Comparison of ENCODE assay signal across 8 mouse cellular contexts in genomic region chr17:35236390-35236746, GRCm38 (mm10). TPM values are rescaled to one million over a fixed set of nuclear protein-coding genes. Genes with fewer than 3 reads are reported as not detected.
DNase-seq lines count a peak whose midpoint lies in the region; ATAC-seq and TF ChIP-seq lines count a peak whose summit lies in the region.

No protein-coding gene starts in this region.

- peak; percentile 100 for TF ChIP-seq CTCF in intestine, postnatal 0 days (IDR thresholded peaks at IDR 0.05; ENCODE audit: low read depth)

- H3K4me1 ChIP-seq in embryonic facial prominence, embryonic 10.5 days: peaks cover 46% of the 10 kb centered on the region
- H3K4me1 ChIP-seq in intestine, postnatal 0 days (replicated peaks; ENCODE audit: control insufficient read depth, insufficient read depth, low read length): peaks cover 3% of the 10 kb centered on the region; the same call in 1 of the 2 replicates
- H3K4me1 ChIP-seq in midbrain, embryonic 10.5 days: peaks cover 45% of the 10 kb centered on the region

- peak overlapping the region; percentile 72; the same call in 1 of the 2 replicates for H3K9ac ChIP-seq in intestine, postnatal 0 days (ENCODE audit: low read depth, low read length)

- intact Hi-C loops in left cerebral cortex, postnatal 36 days (cut with DNase I): loop anchor here (2.0 to 10.0 kb wide), 5 partner anchors 72 to 644 kb away; partner anchors contain the start of genes C2, Csnk2b, Ehmt2 and Gpank1

- H3K4me2 ChIP-seq in intestine, postnatal 0 days (replicated peaks; ENCODE audit: low read depth): peak overlapping the region; percentile 84

- H3K9me3 ChIP-seq in embryonic facial prominence, embryonic 10.5 days: no peaks in the 10 kb centered on the region
- no peaks in the 10 kb centered on the region for H3K9me3 ChIP-seq in intestine, postnatal 0 days (ENCODE audit: control insufficient read depth)
- H3K9me3 ChIP-seq in midbrain, embryonic 10.5 days (replicated peaks): no peaks in the 10 kb centered on the region

- H3K36me3 ChIP-seq in embryonic facial prominence, embryonic 10.5 days (replicated peaks): peaks cover 16% of the 10 kb centered on the region
- H3K36me3 ChIP-seq in intestine, postnatal 0 days (ENCODE audit: control insufficient read depth, insufficient read depth): peaks cover 20% of the 10 kb centered on the region
- H3K36me3 ChIP-seq in midbrain, embryonic 10.5 days: peaks cover 16% of the 10 kb centered on the region

- H3K27me3 ChIP-seq in embryonic facial prominence, embryonic 10.5 days (replicated peaks; ENCODE audit: low read depth, poor library complexity, severe bottlenecking): no peaks in the 10 kb centered on the region
- no peaks in the 10 kb centered on the region for H3K27me3 ChIP-seq in intestine, postnatal 0 days (replicated peaks; ENCODE audit: control insufficient read depth, insufficient read depth, low read length)
- H3K27me3 ChIP-seq in midbrain, embryonic 10.5 days (ENCODE audit: low read depth, poor library complexity, severe bottlenecking): no peaks in the 10 kb centered on the region

- peak; percentile 98 for DNase-seq in adrenal gland, postnatal 14 days
- peak; percentile 96 for DNase-seq in embryonic facial prominence, embryonic 10.5 days (ENCODE audit: low spot score)
- peak; percentile 99 for DNase-seq in left cerebral cortex, postnatal 36 days (ENCODE audit: low spot score in 2 of 2)
- DNase-seq in midbrain, embryonic 10.5 days (ENCODE audit: low spot score): peak; percentile 96
- peak; percentile 97 to 99 for DNase-seq in right cerebral cortex, postnatal 36 days (ENCODE audit: low spot score in 2 of 2)
- peak; percentile 87 to 98 for DNase-seq in urinary bladder, postnatal 4 days (ENCODE audit: low spot score in 2 of 2)

- H3K27ac ChIP-seq in embryonic facial prominence, embryonic 10.5 days (replicated peaks): peak overlapping the region; percentile 95
- H3K27ac ChIP-seq in intestine, postnatal 0 days (ENCODE audit: low read depth, low read length): peak overlapping the region; percentile 91
- H3K27ac ChIP-seq in midbrain, embryonic 10.5 days (replicated peaks): peak overlapping the region; percentile 96

- WGBS in embryonic facial prominence, embryonic 10.5 days: 2% methylated on average over 18 of the region's 18 CpGs
- 2% methylated on average over 18 of the region's 18 CpGs for WGBS in intestine, postnatal 0 days
- 2% methylated on average over 18 of the region's 18 CpGs for WGBS in midbrain, embryonic 10.5 days

- H3K4me3 ChIP-seq in embryonic facial prominence, embryonic 10.5 days: peak overlapping the region; percentile 72
- H3K4me3 ChIP-seq in intestine, postnatal 0 days (ENCODE audit: low read depth, low read length): peak overlapping the region; percentile 61
- peak overlapping the region; percentile 78 for H3K4me3 ChIP-seq in midbrain, embryonic 10.5 days

- peak; percentile 64 for ATAC-seq in granulocyte monocyte progenitor cell, adult 5-6 weeks (replicated peaks; ENCODE audit: poor library complexity, severe bottlenecking)
- ATAC-seq in intestine, postnatal 0 days: peak; percentile 46

RNA-seq across cellular contexts. Expression of gene Nfkbil1, which starts 0.8 kb away (rescaled TPM):
- total RNA-seq in adrenal gland, postnatal 14 days (2021): 15.3 and 17.7 TPM in 2 replicates
- polyA plus RNA-seq in embryonic facial prominence, embryonic 10.5 days (2016; fragmentation: Nextera tagmentation; extraction: Ambion mirVana): 9.3 and 9.6 TPM in 2 replicates
- 4.5 and 5.2 TPM in 2 replicates for total RNA-seq in granulocyte monocyte progenitor cell, adult 5-6 weeks (2014; fragmentation: Nextera tagmentation)
- 5.3 and 5.9 TPM in 2 replicates for total RNA-seq in granulocyte monocyte progenitor cell, adult 5-6 weeks (2017)
- polyA plus RNA-seq in intestine, postnatal 0 days (2015; fragmentation: Nextera tagmentation; extraction: Ambion mirVana): 8.1 and 8.2 TPM in 2 replicates
- total RNA-seq in left cerebral cortex, postnatal 36 days (2021): 10 to 100 TPM; 15.5 to 16.6 TPM
- polyA plus RNA-seq in midbrain, embryonic 10.5 days (2016; fragmentation: Nextera tagmentation; extraction: Ambion mirVana): 9.9 and 11.7 TPM in 2 replicates

RNA-seq across cellular contexts. Expression of gene Atp6v1g2, which starts 2.9 kb away (rescaled TPM):
- 7.0 and 8.2 TPM in 2 replicates for total RNA-seq in adrenal gland, postnatal 14 days (2021)
- polyA plus RNA-seq in embryonic facial prominence, embryonic 10.5 days (2016; fragmentation: Nextera tagmentation; extraction: Ambion mirVana): 5.2 and 5.6 TPM in 2 replicates
- 10.0 and 11.7 TPM in 2 replicates for total RNA-seq in granulocyte monocyte progenitor cell, adult 5-6 weeks (2014; fragmentation: Nextera tagmentation)
- total RNA-seq in granulocyte monocyte progenitor cell, adult 5-6 weeks (2017): 2.0 and 3.9 TPM in 2 replicates
- 4.1 and 4.3 TPM in 2 replicates for polyA plus RNA-seq in intestine, postnatal 0 days (2015; fragmentation: Nextera tagmentation; extraction: Ambion mirVana)
- total RNA-seq in left cerebral cortex, postnatal 36 days (2021): 100 to 1,000 TPM; 514 to 593 TPM
- 9.7 and 11.8 TPM in 2 replicates for polyA plus RNA-seq in midbrain, embryonic 10.5 days (2016; fragmentation: Nextera tagmentation; extraction: Ambion mirVana)

RNA-seq across cellular contexts. Expression of gene Ddx39b, which starts 5.2 kb away (rescaled TPM):
- 200 and 232 TPM in 2 replicates for total RNA-seq in adrenal gland, postnatal 14 days (2021)
- 726 and 735 TPM in 2 replicates for polyA plus RNA-seq in embryonic facial prominence, embryonic 10.5 days (2016; fragmentation: Nextera tagmentation; extraction: Ambion mirVana)
- 411 and 417 TPM in 2 replicates for total RNA-seq in granulocyte monocyte progenitor cell, adult 5-6 weeks (2014; fragmentation: Nextera tagmentation)
- total RNA-seq in granulocyte monocyte progenitor cell, adult 5-6 weeks (2017): 175 and 187 TPM in 2 replicates
- polyA plus RNA-seq in intestine, postnatal 0 days (2015; fragmentation: Nextera tagmentation; extraction: Ambion mirVana): 125 and 127 TPM in 2 replicates
- total RNA-seq in left cerebral cortex, postnatal 36 days (2021): 100 to 1,000 TPM; 189 to 214 TPM
- 682 and 724 TPM in 2 replicates for polyA plus RNA-seq in midbrain, embryonic 10.5 days (2016; fragmentation: Nextera tagmentation; extraction: Ambion mirVana)

RNA-seq across cellular contexts. Expression of gene Gm16181, which starts 15.7 kb away (rescaled TPM):
- total RNA-seq in adrenal gland, postnatal 14 days (2021): 0.67 TPM in 1 of 2 replicates, not detected in the other
- polyA plus RNA-seq in embryonic facial prominence, embryonic 10.5 days (2016; fragmentation: Nextera tagmentation; extraction: Ambion mirVana): 0.33 and 0.40 TPM in 2 replicates
- total RNA-seq in granulocyte monocyte progenitor cell, adult 5-6 weeks (2014; fragmentation: Nextera tagmentation): not detected in 2 replicates
- 0.82 TPM in 1 of 2 replicates, not detected in the other for total RNA-seq in granulocyte monocyte progenitor cell, adult 5-6 weeks (2017)
- polyA plus RNA-seq in intestine, postnatal 0 days (2015; fragmentation: Nextera tagmentation; extraction: Ambion mirVana): 0.23 and 0.30 TPM in 2 replicates
- total RNA-seq in left cerebral cortex, postnatal 36 days (2021): not detected
- polyA plus RNA-seq in midbrain, embryonic 10.5 days (2016; fragmentation: Nextera tagmentation; extraction: Ambion mirVana): 0.25 and 0.37 TPM in 2 replicates

RNA-seq across cellular contexts. Expression of gene H2-D1, which starts 26.2 kb away (rescaled TPM):
- 93.3 and 154 TPM in 2 replicates for total RNA-seq in adrenal gland, postnatal 14 days (2021)
- 30.3 and 32.9 TPM in 2 replicates for polyA plus RNA-seq in embryonic facial prominence, embryonic 10.5 days (2016; fragmentation: Nextera tagmentation; extraction: Ambion mirVana)
- total RNA-seq in granulocyte monocyte progenitor cell, adult 5-6 weeks (2014; fragmentation: Nextera tagmentation): 275 and 369 TPM in 2 replicates
- 399 and 416 TPM in 2 replicates for total RNA-seq in granulocyte monocyte progenitor cell, adult 5-6 weeks (2017)
- 672 and 681 TPM in 2 replicates for polyA plus RNA-seq in intestine, postnatal 0 days (2015; fragmentation: Nextera tagmentation; extraction: Ambion mirVana)
- 10 to 100 TPM; 19.6 to 23.3 TPM for total RNA-seq in left cerebral cortex, postnatal 36 days (2021)
- polyA plus RNA-seq in midbrain, embryonic 10.5 days (2016; fragmentation: Nextera tagmentation; extraction: Ambion mirVana): 55.3 and 61.1 TPM in 2 replicates

Comparison
In these comparisons a context has a peak if more than half of its experiments do, and no peak if none do; other contexts are left out.
1. Peak in every context shown above with its lines: DNase-seq, ATAC-seq, H3K4me3 ChIP-seq and H3K27ac ChIP-seq.
2. RNA of gene Atp6v1g2, which starts 2.9 kb away (total RNA-seq): 514 to 593 TPM in left cerebral cortex, postnatal 36 days; 2.0 to 11.7 TPM in granulocyte monocyte progenitor cell, adult 5-6 weeks and 7.0 to 8.2 TPM in adrenal gland, postnatal 14 days; every median in the first group is over 10 times any median in the second.